Comparison of ENCODE assay signal across 20 mouse cellular contexts in genomic region chr12:113906459-113906858, GRCm38 (mm10).
DNase-seq lines count a peak whose midpoint lies in the region; ATAC-seq and TF ChIP-seq lines count a peak whose summit lies in the region.
"Had no signal": no experiment of that assay in that cellular context is flagged by ENCODE, and none has a peak within 500 bp of the region (broad histone marks: within the 10 kb centered on the region; RNA-seq: fewer than 3 reads in every experiment).

No protein-coding gene starts in this region.

- no peak overlapping the region for H3K9ac ChIP-seq in intestine, embryonic 15.5 days
- no peak overlapping the region for H3K9ac ChIP-seq in intestine, embryonic 16.5 days (ENCODE audit: low read depth, low read length)
- H3K9ac ChIP-seq in intestine, postnatal 0 days (ENCODE audit: low read depth, low read length): no peak overlapping the region

- no peaks in the 10 kb centered on the region for H3K27me3 ChIP-seq in intestine, embryonic 15.5 days (replicated peaks)
- no peaks in the 10 kb centered on the region for H3K27me3 ChIP-seq in intestine, embryonic 16.5 days (replicated peaks; ENCODE audit: control insufficient read depth, insufficient read depth, low read length)
- H3K27me3 ChIP-seq in intestine, postnatal 0 days (replicated peaks; ENCODE audit: control insufficient read depth, insufficient read depth, low read length): no peaks in the 10 kb centered on the region
- no peaks in the 10 kb centered on the region for H3K27me3 ChIP-seq in cerebellum, adult 2 months (ENCODE audit: control insufficient read depth, insufficient read depth, low read length)
- H3K27me3 ChIP-seq: Patski had no signal

- H3K4me3 ChIP-seq in intestine, embryonic 15.5 days (replicated peaks): no peak overlapping the region
- H3K4me3 ChIP-seq in intestine, embryonic 16.5 days (ENCODE audit: low read length): no peak overlapping the region
- no peak overlapping the region for H3K4me3 ChIP-seq in intestine, postnatal 0 days (ENCODE audit: low read depth, low read length)
- no peak overlapping the region for H3K4me3 ChIP-seq in cerebellum, adult 2 months (replicated peaks; ENCODE audit: insufficient read depth, low read depth, low read length)

- H3K9me3 ChIP-seq in intestine, embryonic 15.5 days: no peaks in the 10 kb centered on the region
- H3K9me3 ChIP-seq in intestine, embryonic 16.5 days (ENCODE audit: control insufficient read depth, low read length): no peaks in the 10 kb centered on the region
- no peaks in the 10 kb centered on the region for H3K9me3 ChIP-seq in intestine, postnatal 0 days (ENCODE audit: control insufficient read depth)
- H3K9me3 ChIP-seq: G1E had no signal

- no peak for TF ChIP-seq POLR2A in cerebellum, adult 2 months (IDR thresholded peaks at IDR 0.05; ENCODE audit: borderline replicate concordance, insufficient read depth, low read length)

- 0 out of 2 replicates have a peak, but pooled peaks have one; percentile 47 for ATAC-seq in intestine, embryonic 15.5 days
- ATAC-seq in intestine, embryonic 16.5 days: peak; percentile 60; the same call in 1 of the 2 replicates
- peak; percentile 56; the same call in 1 of the 2 replicates for ATAC-seq in intestine, postnatal 0 days
- ATAC-seq: activated CD4-positive, CD25-positive, alpha-beta regulatory T cell, adult 4 months; CD4-positive, CD25-positive, alpha-beta regulatory T cell, adult 4 months; Patski had no signal

- H3K27ac ChIP-seq in intestine, embryonic 15.5 days: no peak overlapping the region
- no peak overlapping the region for H3K27ac ChIP-seq in intestine, embryonic 16.5 days (ENCODE audit: low read length)
- no peak overlapping the region for H3K27ac ChIP-seq in intestine, postnatal 0 days (ENCODE audit: low read depth, low read length)
- no peak overlapping the region for H3K27ac ChIP-seq in cerebellum, adult 2 months (ENCODE audit: insufficient read depth, low read length)

- no peak for TF ChIP-seq CTCF in intestine, postnatal 0 days (IDR thresholded peaks at IDR 0.05; ENCODE audit: low read depth)
- TF ChIP-seq CTCF in cerebellum, adult 2 months (IDR thresholded peaks at IDR 0.05; ENCODE audit: borderline replicate concordance, insufficient read depth, low read depth, low read length): no peak

- no peak for DNase-seq in layer of hippocampus, adult 8-10 months (ENCODE audit: low spot score in 2 of 2)
- no peak for DNase-seq in embryo, embryonic 10 days (ENCODE audit: low spot score)
- no peak for DNase-seq in cerebellum, adult 2 months
- DNase-seq: adrenal gland, adult 2 months; adrenal gland, adult 8-10 months; adrenal gland, postnatal 10 days; adrenal gland, postnatal 14 days; adrenal gland, postnatal 25 days; adrenal gland, postnatal 36 days; B cell, adult 2 months; cerebellum, adult 11 months; cerebellum, adult 11-12 months; cerebellum, adult 18-20 months had no signal

- H3K4me1 ChIP-seq in intestine, embryonic 15.5 days (replicated peaks): no peaks in the 10 kb centered on the region
- H3K4me1 ChIP-seq in intestine, embryonic 16.5 days (ENCODE audit: control insufficient read depth, insufficient read depth, low read length): no peaks in the 10 kb centered on the region
- H3K4me1 ChIP-seq in intestine, postnatal 0 days (replicated peaks; ENCODE audit: control insufficient read depth, insufficient read depth, low read length): no peaks in the 10 kb centered on the region
- H3K4me1 ChIP-seq in cerebellum, adult 2 months (ENCODE audit: control insufficient read depth, insufficient read depth, low read length): no peaks in the 10 kb centered on the region

- no peak overlapping the region for H3K4me2 ChIP-seq in intestine, embryonic 15.5 days (replicated peaks)
- H3K4me2 ChIP-seq in intestine, embryonic 16.5 days (ENCODE audit: low read depth, low read length): no peak overlapping the region
- H3K4me2 ChIP-seq in intestine, postnatal 0 days (replicated peaks; ENCODE audit: low read depth): no peak overlapping the region

- no peaks in the 10 kb centered on the region for H3K36me3 ChIP-seq in intestine, embryonic 15.5 days
- no peaks in the 10 kb centered on the region for H3K36me3 ChIP-seq in intestine, embryonic 16.5 days (ENCODE audit: control insufficient read depth, insufficient read depth, low read length)
- H3K36me3 ChIP-seq in intestine, postnatal 0 days (ENCODE audit: control insufficient read depth, insufficient read depth): no peaks in the 10 kb centered on the region
- H3K36me3 ChIP-seq: G1E had no signal
